Mouse (Mus musculus) mammary gland, adult 2 months (tissue): ENCODE data around the gene 4833420G17Rik. TPM values are rescaled to one million over a fixed set of nuclear protein-coding genes. Genes with fewer than 3 reads are reported as not detected.

Source experiments
- polyA plus RNA-seq: library from polyadenylated mRNA; depleted of rRNA; stranded (reverse); fragments of >200 nt; gene quantifications from 2 replicates; pipeline ENCODE4 v1.2.3, GENCODE M21; 2012; ENCODE audit warnings: low replicate concordance; rRNA removed

The 4833420G17Rik gene
- 18.9 and 27.8 TPM in 2 replicates for polyA plus RNA-seq

DNA sequence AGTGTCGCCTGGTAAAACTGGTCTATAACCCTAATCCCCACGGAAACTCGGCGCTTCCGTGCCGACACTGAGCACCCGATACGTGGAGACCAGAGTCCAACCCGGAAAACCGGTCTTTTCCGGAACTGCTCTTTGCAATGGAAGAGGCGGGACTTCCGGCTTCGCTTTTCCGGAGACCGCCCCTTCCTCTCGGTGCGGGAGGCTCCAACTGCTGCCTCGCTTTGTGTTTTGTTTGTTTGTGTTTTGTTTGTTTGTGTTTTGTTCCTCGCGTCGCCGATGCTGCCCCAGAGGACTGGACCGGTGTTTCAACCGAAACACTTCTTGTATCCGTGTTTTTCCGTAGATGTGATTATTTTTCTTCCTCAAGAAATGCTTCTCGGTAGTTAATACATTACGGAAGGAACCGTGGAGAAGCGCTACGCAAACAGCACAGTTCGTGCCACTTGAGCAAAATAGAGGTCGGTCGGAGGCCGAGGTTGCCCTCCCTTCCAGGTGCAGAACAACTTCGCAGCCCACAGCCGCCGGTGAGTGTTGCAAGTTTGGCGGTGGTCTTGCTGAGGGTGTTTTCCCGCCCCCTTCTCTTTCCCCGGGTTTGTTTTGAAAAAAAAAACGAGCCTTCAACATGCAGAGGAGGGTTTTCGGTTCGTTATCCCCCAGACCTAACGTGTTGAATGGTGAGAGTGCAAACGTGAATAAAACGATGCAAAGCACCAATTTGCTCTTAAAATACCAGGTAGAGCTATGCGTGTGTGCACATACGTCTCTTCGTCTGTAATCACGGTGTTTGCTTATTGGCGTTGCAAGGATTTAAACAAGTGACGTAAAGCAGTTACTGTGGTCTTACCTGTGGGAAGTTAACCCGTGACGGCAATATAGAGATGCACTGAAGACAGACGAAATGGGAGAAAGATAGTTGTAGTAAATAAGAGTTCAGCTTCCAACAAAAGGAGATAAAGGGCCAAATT, at the start of gene 4833420G17Rik:
4833420G17Rik (plus strand) TSS at position 173 of the 965 bp plus-strand sequence.

DNA sequence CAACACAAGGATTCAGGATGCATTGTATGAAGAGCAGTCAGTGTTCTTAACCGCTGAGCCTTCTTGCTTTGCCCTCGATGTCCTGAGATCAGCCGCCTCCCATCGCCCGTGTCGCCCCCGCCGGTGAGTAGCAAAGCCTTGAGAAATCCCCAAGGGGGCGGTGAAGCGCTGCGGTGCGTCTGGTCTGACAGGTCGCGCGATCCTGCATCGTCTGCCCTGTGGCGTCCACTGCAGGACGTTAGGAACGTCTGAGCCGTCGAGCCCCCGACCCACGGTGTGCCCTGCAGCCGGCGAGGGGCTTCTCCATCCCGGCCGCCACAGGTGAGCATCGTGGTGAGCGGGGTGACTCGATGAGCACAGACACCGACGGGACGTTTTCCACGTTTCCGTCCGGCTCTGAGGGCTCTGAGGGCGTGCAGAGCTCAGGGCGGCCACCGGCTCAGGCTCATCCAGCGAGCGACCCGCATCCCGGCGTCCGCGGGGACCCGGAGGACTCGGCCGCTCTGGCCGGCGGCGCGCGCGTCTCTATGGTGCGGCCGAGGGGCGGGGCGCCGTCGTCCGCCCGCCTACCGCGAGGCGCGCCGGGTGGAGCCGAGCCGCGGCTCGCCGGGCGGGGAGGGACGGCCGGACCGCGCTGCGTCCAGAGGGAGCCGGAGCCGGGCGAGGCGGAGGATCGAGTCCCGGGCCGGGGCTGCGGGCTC, 25.5 kb downstream of the 4833420G17Rik start, which contains the start of the genes Tmem267 and 3110070M22Rik:
Tmem267 (plus strand) TSS at position 160 of the 701 bp plus-strand sequence.
3110070M22Rik (minus strand) TSS at position 504 of the 701 bp plus-strand sequence.

Other genes with a start within 250 kb of the 4833420G17Rik start
- gene Paip1, start 34.2 kb upstream of the 4833420G17Rik start, polyA plus RNA-seq: 14.7 and 26.0 TPM in 2 replicates
- gene Tmem267, start 25.3 kb downstream of the 4833420G17Rik start, polyA plus RNA-seq: 5.6 and 9.4 TPM in 2 replicates
- 1.8 and 2.4 TPM in 2 replicates for gene 3110070M22Rik, start 25.6 kb downstream of the 4833420G17Rik start, polyA plus RNA-seq
- 0.04 TPM in 1 of 2 replicates, not detected in the other for gene Ccl28, start 161.1 kb downstream of the 4833420G17Rik start, polyA plus RNA-seq
- gene Hmgcs1, start 227.6 kb downstream of the 4833420G17Rik start, polyA plus RNA-seq: 17.6 and 43.9 TPM in 2 replicates